Mouse (Mus musculus) thymus, postnatal 0 days (tissue): ENCODE measurements around the gene Glis1. TPM values are rescaled to one million over a fixed set of nuclear protein-coding genes. Genes with fewer than 3 reads are reported as not detected.

Experiments used
- DNase-seq: peaks from one replicate; pipeline ENCODE4 v3.0.0-alpha.2; 2015; ENCODE audit warnings: low spot score
- polyA plus RNA-seq: library from polyadenylated mRNA; unstranded; fragments of >200 nt; fragmentation: Nextera tagmentation; extraction: Ambion mirVana; gene quantifications from 2 replicates; pipeline ENCODE4 v1.2.1, GENCODE M21; 2015

The Glis1 gene
- polyA plus RNA-seq, 1 experiment from 2014 or later, result 0.27 TPM

GRCm38 (mm10) chr4:107515626-107516025 lies 81.2 kb downstream of the Glis1 start:
- no peak for DNase-seq

- no peak for DNase-seq
Measured at GRCm38 (mm10) chr4:107518766-107519165, 84.4 kb downstream of the Glis1 start.

GRCm38 (mm10) chr4:107520071-107520470 lies 85.7 kb downstream of the Glis1 start:
- no peak for DNase-seq

GRCm38 (mm10) chr4:107520816-107521215 lies 86.4 kb downstream of the Glis1 start:
- DNase-seq, result no peak

GRCm38 (mm10) chr4:107523607-107524151 lies 89.3 kb downstream of the Glis1 start:
- DNase-seq, result no peak

- no peak for DNase-seq
Measured at GRCm38 (mm10) chr4:107535126-107535525, 100.7 kb downstream of the Glis1 start.

- DNase-seq, result no peak
Measured at GRCm38 (mm10) chr4:107538116-107538515, 103.7 kb downstream of the Glis1 start.

- no peak for DNase-seq
Measured at GRCm38 (mm10) chr4:107538561-107538960, 104.2 kb downstream of the Glis1 start.

GRCm38 (mm10) chr4:107539021-107539420 lies 104.6 kb downstream of the Glis1 start:
- DNase-seq, result no peak

GRCm38 (mm10) chr4:107541821-107542220 lies 107.4 kb downstream of the Glis1 start:
- no peak for DNase-seq

- no peak for DNase-seq
Measured at GRCm38 (mm10) chr4:107544843-107545242, 110.5 kb downstream of the Glis1 start.

GRCm38 (mm10) chr4:107545726-107546125 lies 111.3 kb downstream of the Glis1 start:
- DNase-seq, result no peak

GRCm38 (mm10) chr4:107546525-107546924 lies 112.1 kb downstream of the Glis1 start:
- no peak for DNase-seq

- DNase-seq, result no peak
Measured at GRCm38 (mm10) chr4:107550096-107550495, 115.7 kb downstream of the Glis1 start.

- DNase-seq, result no peak
Measured at GRCm38 (mm10) chr4:107550546-107550945, 116.2 kb downstream of the Glis1 start.

GRCm38 (mm10) chr4:107552696-107553095 lies 118.3 kb downstream of the Glis1 start:
- no peak for DNase-seq

GRCm38 (mm10) chr4:107553774-107554173 lies 119.4 kb downstream of the Glis1 start:
- DNase-seq, result no peak

- no peak for DNase-seq
Measured at GRCm38 (mm10) chr4:107558801-107559200, 124.4 kb downstream of the Glis1 start.

- DNase-seq, result no peak
Measured at GRCm38 (mm10) chr4:107561056-107561455, 126.7 kb downstream of the Glis1 start.

GRCm38 (mm10) chr4:107568159-107568558 lies 133.8 kb downstream of the Glis1 start:
- no peak for DNase-seq

- no peak for DNase-seq
Measured at GRCm38 (mm10) chr4:107568881-107569443, 134.6 kb downstream of the Glis1 start.

- DNase-seq, result no peak
Measured at GRCm38 (mm10) chr4:107570329-107571014, 136.1 kb downstream of the Glis1 start.

- no peak for DNase-seq
Measured at GRCm38 (mm10) chr4:107575781-107576180, 141.4 kb downstream of the Glis1 start.
